Mouse (Mus musculus): ENCODE measurements around the gene Gpr18.

DNA sequence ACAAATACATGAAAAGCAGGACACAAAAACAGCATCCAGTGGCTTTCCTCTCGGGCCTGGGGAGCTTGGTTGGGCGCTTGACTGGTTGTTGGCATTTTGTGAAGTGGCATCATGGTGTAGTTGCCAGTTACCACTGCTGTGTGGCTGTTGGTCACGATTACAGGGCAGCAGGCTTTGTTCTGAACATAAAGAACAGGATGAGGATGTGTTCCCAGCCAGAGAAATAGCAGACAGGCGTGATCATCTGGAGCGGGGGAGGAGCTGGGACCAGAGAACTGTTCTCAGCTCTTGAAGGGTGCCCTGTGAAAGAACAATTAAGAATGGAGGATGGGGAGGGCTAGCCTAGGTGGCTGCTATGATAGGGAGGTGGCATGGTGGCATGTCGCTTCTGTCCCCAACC, 11.3 kb upstream of the Gpr18 start:
- TF ChIP-seq CTCF (IDR thresholded peaks at IDR 0.05; ENCODE audit: low read depth, low read length) (no peak), POLR2A (IDR thresholded peaks at IDR 0.05; ENCODE audit: borderline replicate concordance, low read depth, low read length) (no peak)
